ENCODE assay signal across 8 mouse cellular contexts in genomic region chr12:13214345-13215278, GRCm38 (mm10). TPM values are rescaled to one million over a fixed set of nuclear protein-coding genes. Genes with fewer than 3 reads are reported as not detected.
A peak's percentile ranks its signal among the peaks of the same experiment; 100 is the strongest.
DNase-seq lines count a peak whose midpoint lies in the region; ATAC-seq lines count a peak whose summit lies in the region.

No protein-coding gene starts in this region.

- H3K4me2 ChIP-seq in hindbrain, embryonic 15.5 days: no peak overlapping the region

- H3K36me3 ChIP-seq in hindbrain, embryonic 15.5 days: peaks cover 20% of the 10 kb centered on the region

- H3K4me3 ChIP-seq in hindbrain, embryonic 15.5 days: no peak overlapping the region

- no peaks in the 10 kb centered on the region for H3K9me3 ChIP-seq in hindbrain, embryonic 15.5 days

- peak; percentile 80 for DNase-seq in R1 (ENCODE audit: low read depth, low spot score)
- DNase-seq in cerebellum, postnatal 14 days: peak; percentile 90 to 91
- peak; percentile 87 to 91 for DNase-seq in frontal cortex, postnatal 25 days (ENCODE audit: low spot score in 2 of 2)
- DNase-seq in left cerebral cortex, adult 11 months (ENCODE audit: low spot score): peak; percentile 87
- peak; percentile 90 for DNase-seq in lung, postnatal 36 days
- DNase-seq in right cerebral cortex, adult 2 months (ENCODE audit: low spot score in 2 of 2): peak; percentile 95 to 96
- DNase-seq in urinary bladder, postnatal 25 days (ENCODE audit: low spot score): peak; percentile 64

- no peak overlapping the region for H3K27ac ChIP-seq in hindbrain, embryonic 15.5 days (replicated peaks)

- peaks cover 7% of the 10 kb centered on the region for H3K4me1 ChIP-seq in hindbrain, embryonic 15.5 days (replicated peaks)

- WGBS in hindbrain, embryonic 15.5 days: 26% methylated on average over 11 of the region's 11 CpGs

- no peak overlapping the region for H3K9ac ChIP-seq in hindbrain, embryonic 15.5 days

- peak; percentile 95 for ATAC-seq in hindbrain, embryonic 15.5 days (ENCODE audit: low FRiP score, low read depth)

- no peaks in the 10 kb centered on the region for H3K27me3 ChIP-seq in hindbrain, embryonic 15.5 days

RNA-seq across cellular contexts. Expression of gene Ddx1, which starts 34.4 kb away (rescaled TPM):
- polyA plus RNA-seq in hindbrain, embryonic 15.5 days (2015; fragmentation: Nextera tagmentation; extraction: Ambion mirVana): 131 TPM in 2 replicates

RNA-seq across cellular contexts. Expression of gene Nbas, which starts 54.3 kb away (rescaled TPM):
- polyA plus RNA-seq in hindbrain, embryonic 15.5 days (2015; fragmentation: Nextera tagmentation; extraction: Ambion mirVana): 15.2 and 15.9 TPM in 2 replicates
